Mouse (Mus musculus): ENCODE results near the gene Scnn1a. TPM values are rescaled to one million over a fixed set of nuclear protein-coding genes. Genes with fewer than 3 reads are reported as not detected.

Scnn1a gene
- polyA plus RNA-seq, 1 experiment from 2014 or later, result 0.98 TPM

- H3K27ac ChIP-seq, result no peak overlapping the region
- H3K9me3 ChIP-seq, result no peaks in the 10 kb centered on the region
- 2% methylated on average over 9 of the region's 9 CpGs for WGBS
- no peak for DNase-seq (ENCODE audit: low spot score)
- peaks cover 93% of the 10 kb centered on the region for H3K27me3 ChIP-seq (ENCODE audit: insufficient read depth, poor library complexity, severe bottlenecking)
- peaks cover 41% of the 10 kb centered on the region for H3K4me1 ChIP-seq
- no peaks in the 10 kb centered on the region for H3K36me3 ChIP-seq
- H3K4me3 ChIP-seq, result peak overlapping the region; percentile 52
These were observed 59.3 kb downstream of the Scnn1a start for GRCm38 (mm10) chr6:125379781-125380180.

GRCm38 (mm10) chr6:125380372-125381360 is 60.2 kb downstream of the Scnn1a start, which contains the start of gene Plekhg6:
Gene Plekhg6, minus strand, starts transcription at chr6:125380793.
- WGBS, result 8% methylated on average over 40 of the region's 40 CpGs
- Histone ChIP-seq H3K36me3 (no peaks in the 10 kb centered on the region), H3K27me3 (ENCODE audit: insufficient read depth, poor library complexity, severe bottlenecking) (peaks cover 91% of the 10 kb centered on the region), H3K9me3 (no peaks in the 10 kb centered on the region), H3K4me1 (peaks cover 46% of the 10 kb centered on the region), H3K27ac (no peak within 1 kb of the TSS), H3K4me3 (peak within 1 kb of the TSS; percentile 52)
- no peak for DNase-seq (ENCODE audit: low spot score)

GRCm38 (mm10) chr6:125382024-125382423 is 61.6 kb downstream of the Scnn1a start:
- no peaks in the 10 kb centered on the region for H3K9me3 ChIP-seq
- DNase-seq (ENCODE audit: low spot score), result peak; percentile 70
- H3K27ac ChIP-seq, result no peak overlapping the region
- no peak overlapping the region for H3K4me3 ChIP-seq
- WGBS, result 67% methylated on average over 2 of the region's 2 CpGs
- H3K4me1 ChIP-seq, result peaks cover 46% of the 10 kb centered on the region
- no peaks in the 10 kb centered on the region for H3K36me3 ChIP-seq
- peaks cover 79% of the 10 kb centered on the region for H3K27me3 ChIP-seq (ENCODE audit: insufficient read depth, poor library complexity, severe bottlenecking)

GRCm38 (mm10) chr6:125385066-125385974 is 64.9 kb downstream of the Scnn1a start:
- H3K36me3 ChIP-seq, result no peaks in the 10 kb centered on the region
- no peak overlapping the region for H3K4me3 ChIP-seq
- H3K27ac ChIP-seq, result no peak overlapping the region
- H3K4me1 ChIP-seq, result peaks cover 19% of the 10 kb centered on the region
- H3K9me3 ChIP-seq, result 0 out of 2 replicates have a peak, but pooled peaks cover 3% of the 10 kb centered on the region
- no peak for DNase-seq (ENCODE audit: low spot score)
- 61% methylated on average over 11 of the region's 11 CpGs for WGBS
- H3K27me3 ChIP-seq (ENCODE audit: insufficient read depth, poor library complexity, severe bottlenecking), result peaks cover 46% of the 10 kb centered on the region

- Histone ChIP-seq H3K4me3 (no peak overlapping the region), H3K9me3 (0 out of 2 replicates have a peak, but pooled peaks cover 3% of the 10 kb centered on the region), H3K27me3 (ENCODE audit: insufficient read depth, poor library complexity, severe bottlenecking) (peaks cover 38% of the 10 kb centered on the region), H3K36me3 (no peaks in the 10 kb centered on the region), H3K27ac (no peak overlapping the region), H3K4me1 (peaks cover 11% of the 10 kb centered on the region)
- 50% methylated on average over 6 of the region's 6 CpGs for WGBS
- DNase-seq (ENCODE audit: low spot score), result no peak
These were observed 65.6 kb downstream of the Scnn1a start for GRCm38 (mm10) chr6:125386080-125386479.

- Histone ChIP-seq H3K4me3 (no peak overlapping the region), H3K9me3 (0 out of 2 replicates have a peak, but pooled peaks cover 3% of the 10 kb centered on the region), H3K27ac (no peak overlapping the region), H3K4me1 (peaks cover 5% of the 10 kb centered on the region), H3K27me3 (ENCODE audit: insufficient read depth, poor library complexity, severe bottlenecking) (0 out of 2 replicates have a peak, but pooled peaks cover 6% of the 10 kb centered on the region), H3K36me3 (no peaks in the 10 kb centered on the region)
- peak; percentile 69 for DNase-seq (ENCODE audit: low spot score)
- 83% methylated on average over 5 of the region's 5 CpGs for WGBS
These were observed 69.4 kb downstream of the Scnn1a start for GRCm38 (mm10) chr6:125389853-125390252.

Other genes with a start within 250 kb of the Scnn1a start
- 75.0 and 88.6 TPM in 2 replicates for gene Chd4, start 224.7 kb upstream of the Scnn1a start, polyA plus RNA-seq (2016; fragmentation: Nextera tagmentation; extraction: Ambion mirVana)
- gene Nop2, start 188.8 kb upstream of the Scnn1a start, polyA plus RNA-seq (2016; fragmentation: Nextera tagmentation; extraction: Ambion mirVana), result 73.2 and 92.7 TPM in 2 replicates
- 11.7 and 11.9 TPM in 2 replicates for gene Iffo1, start 175.4 kb upstream of the Scnn1a start, polyA plus RNA-seq (2016; fragmentation: Nextera tagmentation; extraction: Ambion mirVana)
- gene Gapdh, start 154.2 kb upstream of the Scnn1a start, polyA plus RNA-seq (2016; fragmentation: Nextera tagmentation; extraction: Ambion mirVana), result 3,676 and 4,272 TPM in 2 replicates
- 128 and 140 TPM in 2 replicates for gene Ncapd2, start 129.0 kb upstream of the Scnn1a start, polyA plus RNA-seq (2016; fragmentation: Nextera tagmentation; extraction: Ambion mirVana)
- gene Mrpl51, start 128.9 kb upstream of the Scnn1a start, polyA plus RNA-seq (2016; fragmentation: Nextera tagmentation; extraction: Ambion mirVana), result 246 and 251 TPM in 2 replicates
- 3.4 TPM in 2 replicates for gene Vamp1, start 105.1 kb upstream of the Scnn1a start, polyA plus RNA-seq (2016; fragmentation: Nextera tagmentation; extraction: Ambion mirVana)
- 2.7 and 3.1 TPM in 2 replicates for gene Tapbpl, start 88.8 kb upstream of the Scnn1a start, polyA plus RNA-seq (2016; fragmentation: Nextera tagmentation; extraction: Ambion mirVana)
- gene Cd27, start 83.6 kb upstream of the Scnn1a start, polyA plus RNA-seq (2016; fragmentation: Nextera tagmentation; extraction: Ambion mirVana), result 1.3 and 2.1 TPM in 2 replicates
- gene Tuba3a, start 34.6 kb upstream of the Scnn1a start, polyA plus RNA-seq (2016; fragmentation: Nextera tagmentation; extraction: Ambion mirVana), result 0.09 TPM in 1 of 2 replicates, not detected in the other
- 37.8 and 40.4 TPM in 2 replicates for gene Ltbr, start 6.8 kb upstream of the Scnn1a start, polyA plus RNA-seq (2016; fragmentation: Nextera tagmentation; extraction: Ambion mirVana)
- 33.6 and 35.3 TPM in 2 replicates for gene Tnfrsf1a, start 28.7 kb downstream of the Scnn1a start, polyA plus RNA-seq (2016; fragmentation: Nextera tagmentation; extraction: Ambion mirVana)
- 0.20 TPM in 1 of 2 replicates, not detected in the other for gene Plekhg6, start 60.1 kb downstream of the Scnn1a start, polyA plus RNA-seq (2016; fragmentation: Nextera tagmentation; extraction: Ambion mirVana)
- 70.2 and 73.2 TPM in 2 replicates for gene Cd9, start 174.1 kb downstream of the Scnn1a start, polyA plus RNA-seq (2016; fragmentation: Nextera tagmentation; extraction: Ambion mirVana)
- 22.1 and 26.0 TPM in 2 replicates for gene Vwf, start 226.1 kb downstream of the Scnn1a start, polyA plus RNA-seq (2016; fragmentation: Nextera tagmentation; extraction: Ambion mirVana)

Measured in heart, embryonic 10.5 days (tissue).